Mouse (Mus musculus) cerebellum, adult 11-12 months (tissue): ENCODE measurements around the gene Slc28a2.
"Not testable (repeated sequence)": the region's sequence is repeated elsewhere in the genome, so short reads cannot be mapped to it uniquely, and the experiment has no call there.

Experiments used
- DNase-seq: peaks from one replicate; pipeline ENCODE4 v3.0.0; 2022

Slc28a2 gene

DNA sequence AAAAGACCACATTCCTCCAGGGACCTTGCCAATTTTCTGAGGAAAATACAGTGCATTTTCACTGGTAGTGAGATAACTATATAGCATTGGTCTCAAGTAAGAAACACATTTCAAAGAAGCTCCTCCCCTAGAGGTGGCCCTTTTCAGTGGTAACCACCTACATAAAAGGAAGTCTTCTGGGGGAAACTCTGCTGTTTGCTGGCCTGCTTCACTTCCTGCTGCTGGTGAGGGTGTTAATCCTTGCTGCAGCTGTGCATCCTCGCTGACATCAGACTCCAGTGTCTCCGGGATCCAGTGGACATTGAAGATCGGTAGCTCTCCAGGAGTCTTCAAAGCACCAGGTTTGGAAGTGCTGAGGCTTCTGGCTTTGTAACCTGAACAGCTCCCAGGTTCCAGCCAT is at the start of gene Slc28a2:
TSS of gene Slc28a2 (plus strand) at position 278 of the 400 bp plus-strand sequence.
- not testable (repeated sequence) for DNase-seq

DNA sequence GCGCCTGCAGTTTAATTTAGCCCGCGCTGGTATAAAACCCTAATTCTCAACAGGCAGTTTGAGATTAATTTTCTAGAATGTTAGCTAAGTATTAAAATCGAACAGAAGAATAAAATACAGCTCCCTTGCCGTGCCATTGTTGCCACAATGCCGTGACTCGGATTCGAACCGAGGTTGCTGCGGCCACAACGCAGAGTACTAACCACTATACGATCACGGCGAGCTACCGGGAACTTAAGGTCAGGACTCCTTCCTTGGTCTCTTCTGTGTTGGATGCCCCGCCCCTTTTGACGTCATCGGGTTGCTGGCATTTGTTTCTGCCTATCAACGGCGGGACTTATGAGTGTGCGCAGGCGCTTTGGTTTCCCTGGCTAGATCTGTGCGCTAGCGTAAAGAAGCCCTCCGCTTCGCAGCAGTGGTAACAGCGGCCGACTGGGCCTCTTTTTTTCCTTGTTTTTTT is 49.0 kb upstream of the Slc28a2 start:
- DNase-seq: peak; percentile 97

DNA sequence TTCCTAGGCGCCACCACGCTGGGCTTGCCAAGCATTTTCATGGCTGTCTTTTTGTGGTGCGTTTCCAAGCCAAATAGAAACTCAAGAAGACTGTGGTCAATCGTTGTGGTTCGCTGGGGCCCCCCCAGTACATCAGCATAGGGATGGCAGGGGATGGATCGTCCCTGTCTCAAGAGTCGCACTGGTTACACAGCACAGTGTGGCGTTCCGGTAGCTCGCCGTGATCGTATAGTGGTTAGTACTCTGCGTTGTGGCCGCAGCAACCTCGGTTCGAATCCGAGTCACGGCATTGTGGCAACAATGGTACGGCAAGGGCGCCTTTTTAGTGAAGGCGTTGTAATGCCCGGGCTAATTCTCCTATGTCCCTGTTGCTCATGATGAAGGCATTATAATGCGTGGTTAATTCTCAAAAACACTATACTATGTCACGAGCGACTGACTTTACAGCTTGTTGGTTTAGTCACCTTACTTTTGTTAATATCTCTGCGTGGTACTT is 48.5 kb upstream of the Slc28a2 start:
- DNase-seq: no peak

- DNase-seq: peak; percentile 69
Measured at GRCm38 (mm10) chr2:122378421-122379291, 47.6 kb upstream of the Slc28a2 start.

DNA sequence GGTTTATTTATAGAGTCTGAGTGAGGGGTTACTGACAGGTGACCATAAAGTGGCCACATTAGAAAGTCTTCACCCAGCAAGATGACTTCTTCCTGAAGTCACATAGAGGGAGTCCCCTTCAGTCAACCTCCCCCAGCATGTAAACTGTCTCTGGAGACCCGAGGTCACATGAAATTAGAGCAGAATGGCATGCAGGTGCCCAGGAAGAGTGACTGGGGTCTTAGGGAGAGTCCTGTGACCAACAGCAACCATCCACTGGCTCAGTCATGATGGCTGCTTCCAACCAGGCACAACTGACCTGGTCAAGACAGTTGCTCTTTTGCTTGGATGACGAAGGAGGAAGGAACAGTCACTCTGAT is 47.0 kb upstream of the Slc28a2 start:
- DNase-seq: peak; percentile 33

DNA sequence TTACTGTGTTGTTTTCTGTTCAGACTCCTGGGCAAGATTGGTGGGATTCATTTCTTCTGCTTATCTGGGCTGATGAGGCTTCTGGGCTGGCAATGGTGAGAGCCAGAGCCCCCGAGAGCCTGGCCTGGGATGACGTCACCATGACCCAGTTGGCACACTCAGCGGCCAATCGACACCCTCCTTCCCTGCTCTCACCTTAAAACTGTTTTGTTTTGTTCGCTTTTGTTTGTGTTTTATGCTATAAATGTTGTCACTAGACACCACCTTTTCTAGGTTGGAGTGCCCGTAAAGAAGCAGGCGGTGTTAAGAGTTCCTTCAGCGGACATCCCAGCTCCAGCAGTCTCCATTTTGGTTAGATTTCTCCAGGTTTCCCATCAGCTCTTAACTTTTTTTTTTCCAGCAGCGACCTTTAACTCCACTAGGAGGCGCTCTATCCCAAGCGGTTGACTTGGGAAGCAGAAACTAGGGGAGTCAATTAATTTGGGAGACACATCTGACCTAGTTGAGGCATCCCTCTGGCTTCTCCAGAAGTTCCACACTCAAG is 45.4 kb upstream of the Slc28a2 start:
- DNase-seq: peak; percentile 72

DNA sequence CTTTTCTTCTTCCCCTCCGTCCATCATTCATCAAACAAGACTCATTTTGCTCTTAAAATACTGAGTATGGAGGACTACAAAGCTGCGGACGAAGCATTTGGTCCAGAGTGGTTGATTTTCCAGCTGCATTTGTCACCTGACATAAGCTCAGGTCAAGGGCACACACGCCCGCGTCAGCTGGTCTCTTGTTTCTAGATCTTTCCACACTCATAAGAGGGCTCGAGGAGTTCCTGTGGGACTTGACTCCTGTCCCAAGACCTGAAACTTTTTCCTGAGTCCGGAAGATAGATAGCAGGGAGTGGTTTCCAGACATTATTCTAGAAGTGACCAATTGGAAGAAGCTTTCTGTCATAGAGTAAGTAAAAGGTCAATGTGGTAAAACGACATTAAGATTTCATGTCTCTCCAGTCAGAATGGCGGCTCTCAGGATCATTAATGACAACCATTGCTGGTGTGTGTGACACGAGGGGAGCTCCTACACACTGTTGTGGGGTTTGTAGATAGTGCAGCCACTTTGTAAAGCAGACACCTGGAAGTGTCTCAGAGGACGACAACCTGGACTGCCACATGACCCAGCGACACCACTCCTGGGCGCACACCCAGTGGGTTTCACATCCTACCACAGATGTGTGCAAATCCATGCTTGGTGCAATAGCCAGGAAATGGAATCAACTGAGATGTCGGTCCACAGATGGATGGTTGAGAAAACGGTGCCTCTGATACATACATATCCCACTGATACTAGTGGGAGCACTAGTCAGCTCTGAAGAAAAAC is 44.8 kb upstream of the Slc28a2 start:
- peak; percentile 30 for DNase-seq

DNA sequence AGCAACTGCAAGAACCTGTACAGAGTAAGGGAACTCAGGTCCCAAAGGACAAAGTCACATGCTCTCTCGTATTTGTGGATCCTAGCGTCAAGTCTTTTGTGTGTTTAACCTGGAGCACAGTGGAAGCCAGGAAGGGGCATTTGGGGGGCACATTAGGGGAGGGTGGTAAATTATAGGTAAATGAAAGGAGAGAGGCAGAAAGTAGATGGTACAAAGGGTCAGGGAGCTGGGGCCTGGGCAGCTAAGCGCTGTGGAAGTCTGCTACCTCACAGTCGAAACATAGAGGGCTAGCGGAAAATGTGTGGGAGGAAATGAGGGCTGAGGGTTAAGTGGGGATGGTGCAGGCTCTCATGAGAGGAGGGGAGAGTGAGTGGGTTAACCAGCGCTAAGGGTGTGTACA is 44.2 kb upstream of the Slc28a2 start:
- DNase-seq: no peak

GRCm38 (mm10) chr2:122385095-122385494 is 41.2 kb upstream of the Slc28a2 start:
- no peak for DNase-seq

DNA sequence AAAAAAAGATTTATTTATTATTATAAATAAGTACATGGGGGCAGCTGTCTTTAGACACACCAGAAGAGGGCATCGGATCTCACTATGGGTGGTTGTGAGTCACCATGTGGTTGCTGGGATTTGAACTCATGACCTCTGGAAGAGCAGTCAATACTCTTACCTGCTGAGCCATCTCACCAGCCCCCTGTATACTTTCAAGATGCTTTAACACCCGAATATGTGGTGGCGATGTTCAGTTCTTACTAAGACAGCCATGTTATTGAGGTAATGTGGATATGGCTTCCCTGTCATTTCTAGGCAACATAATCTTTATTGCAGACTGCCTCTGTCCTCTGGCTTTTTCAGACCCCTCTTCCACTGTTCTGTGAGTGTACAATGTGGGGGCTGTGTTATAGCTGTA is 39.1 kb upstream of the Slc28a2 start:
- DNase-seq: not testable (repeated sequence)

- DNase-seq: no peak
Measured at GRCm38 (mm10) chr2:122396150-122396549, 30.1 kb upstream of the Slc28a2 start.

- no peak for DNase-seq
Measured at GRCm38 (mm10) chr2:122407607-122408006, 18.7 kb upstream of the Slc28a2 start.

GRCm38 (mm10) chr2:122408928-122409327 is 17.3 kb upstream of the Slc28a2 start:
- DNase-seq: no peak

DNA sequence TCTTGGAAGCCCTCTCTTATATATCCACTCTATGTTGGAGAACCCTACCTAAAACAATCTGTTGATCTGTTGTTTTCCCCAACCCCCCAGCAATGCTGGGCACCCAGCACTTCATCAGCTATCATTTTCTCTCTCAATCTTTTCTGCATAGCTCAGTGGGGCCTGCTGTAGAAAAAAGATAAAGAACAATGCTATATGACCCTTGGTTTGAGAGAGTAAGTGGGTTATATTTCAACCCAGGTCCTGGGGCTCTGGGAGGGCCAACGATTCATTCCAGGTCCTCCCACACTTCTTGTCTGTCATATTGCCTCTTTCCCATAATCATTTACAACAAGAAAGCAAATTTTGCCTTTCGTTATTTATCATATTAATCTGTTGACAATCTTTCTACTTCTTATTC is 368 bp downstream of the Slc28a2 start:
- not testable (repeated sequence) for DNase-seq

DNA sequence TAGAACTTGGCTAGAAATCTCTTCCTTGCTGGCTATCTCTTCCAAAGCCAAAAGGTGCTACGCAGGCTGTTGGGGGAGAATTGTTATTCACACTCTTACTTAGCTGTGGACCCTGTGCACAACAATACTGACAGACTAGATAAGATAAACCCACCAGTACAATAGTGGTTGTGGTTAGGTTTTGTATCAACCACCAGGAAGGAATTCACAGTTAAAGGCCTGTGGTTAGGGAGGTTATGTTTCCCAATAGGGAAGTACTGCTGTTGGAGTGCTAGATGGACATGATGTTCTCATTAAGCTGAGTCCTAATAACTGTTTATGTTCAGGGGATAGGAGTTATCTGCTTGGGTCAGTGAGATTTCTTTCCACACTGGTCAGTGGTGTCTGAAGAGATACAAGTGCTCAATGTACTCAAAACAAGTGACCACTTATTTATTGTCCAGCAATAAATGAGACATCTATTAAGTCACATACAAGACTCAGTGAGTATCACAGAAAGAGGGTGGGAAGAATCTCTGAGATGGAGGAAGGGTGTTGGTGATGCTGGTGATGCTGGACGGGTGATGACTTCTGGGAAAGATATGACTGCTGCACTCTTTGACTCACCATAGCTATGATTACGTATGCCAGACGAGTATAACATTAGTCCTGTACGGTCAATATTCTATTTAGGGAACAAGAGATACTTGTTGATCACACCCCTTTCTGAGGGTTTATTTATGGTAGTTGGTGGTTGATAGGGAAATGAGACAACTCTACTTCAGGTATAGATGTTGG is 12.6 kb downstream of the Slc28a2 start:
- not testable (repeated sequence) for DNase-seq

- not testable (repeated sequence) for DNase-seq
Measured at GRCm38 (mm10) chr2:122440521-122440920, 14.2 kb downstream of the Slc28a2 start.

GRCm38 (mm10) chr2:122441000-122441933 is 15.0 kb downstream of the Slc28a2 start:
- DNase-seq: no peak

DNA sequence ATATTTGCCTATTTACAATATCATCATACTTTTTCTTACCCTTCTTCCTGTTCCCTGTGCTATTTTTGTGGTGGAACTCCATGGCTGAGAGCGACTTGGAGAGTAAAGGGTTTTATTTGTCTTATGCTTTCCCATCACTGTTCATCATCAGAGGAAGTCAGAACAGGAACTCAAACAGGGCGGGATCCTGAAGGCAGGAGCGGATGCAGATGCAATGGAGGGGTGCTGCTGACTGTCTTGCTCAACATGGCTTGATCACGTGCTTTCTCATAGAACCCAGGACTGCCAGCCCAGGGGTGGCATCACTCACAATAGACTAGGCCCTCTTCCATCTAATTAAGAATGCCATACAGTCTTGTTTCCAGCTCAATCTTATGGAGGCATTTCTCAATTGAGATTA is 24.1 kb downstream of the Slc28a2 start:
- no peak for DNase-seq

GRCm38 (mm10) chr2:122452426-122452825 is 26.1 kb downstream of the Slc28a2 start:
- DNase-seq: no peak

DNA sequence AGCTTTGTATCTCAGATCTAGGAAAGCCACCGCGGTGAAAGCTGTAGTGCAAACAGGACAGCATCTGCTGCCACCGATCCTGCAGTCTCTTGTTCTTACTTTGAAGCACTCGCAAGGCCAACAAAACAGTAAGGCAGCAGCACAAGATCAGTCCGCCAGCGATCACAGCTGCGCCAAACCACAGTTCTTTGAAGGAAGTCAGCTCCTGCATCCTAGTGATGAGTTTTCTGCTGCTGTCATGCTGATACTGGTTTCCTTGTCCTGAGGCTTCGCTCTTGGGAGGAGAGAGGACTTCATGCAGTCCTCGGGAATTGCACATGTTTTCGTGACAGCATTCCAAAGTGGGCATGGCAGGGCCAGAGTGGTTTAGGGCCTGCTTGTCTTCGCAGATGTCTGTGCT is 40.6 kb downstream of the Slc28a2 start:
- no peak for DNase-seq

GRCm38 (mm10) chr2:122467351-122468013 is 41.2 kb downstream of the Slc28a2 start:
- DNase-seq: peak; percentile 95
